Mouse (Mus musculus): ENCODE data around the gene Gm14410.
"Not testable (repeated sequence)": the region's sequence is repeated elsewhere in the genome, so short reads cannot be mapped to it uniquely, and the experiment has no call there.

Gene Gm14410

DNA sequence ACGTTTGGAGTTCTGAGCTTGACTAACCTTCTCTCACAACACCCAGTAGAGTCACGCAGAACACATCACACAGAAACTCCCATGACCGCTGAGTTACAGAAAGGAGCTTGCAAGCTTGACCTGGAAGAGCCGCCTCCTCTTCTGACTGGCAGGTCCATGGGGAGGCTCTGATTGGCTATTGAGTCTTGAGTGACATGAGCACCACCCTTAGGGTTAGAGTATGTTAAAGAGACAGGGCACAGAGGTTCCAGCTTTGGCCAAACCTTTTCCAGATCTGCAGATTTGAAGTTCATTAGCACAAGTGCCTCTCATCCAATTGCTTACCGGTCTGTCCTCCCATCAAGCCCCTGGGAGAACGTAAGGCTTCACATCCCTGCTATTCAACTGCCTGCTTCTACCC, at the start of gene Gm14410:
Gene Gm14410, minus strand, starts transcription at position 81 of the 400 bp plus-strand sequence.
- peak; percentile 90 for DNase-seq

DNA sequence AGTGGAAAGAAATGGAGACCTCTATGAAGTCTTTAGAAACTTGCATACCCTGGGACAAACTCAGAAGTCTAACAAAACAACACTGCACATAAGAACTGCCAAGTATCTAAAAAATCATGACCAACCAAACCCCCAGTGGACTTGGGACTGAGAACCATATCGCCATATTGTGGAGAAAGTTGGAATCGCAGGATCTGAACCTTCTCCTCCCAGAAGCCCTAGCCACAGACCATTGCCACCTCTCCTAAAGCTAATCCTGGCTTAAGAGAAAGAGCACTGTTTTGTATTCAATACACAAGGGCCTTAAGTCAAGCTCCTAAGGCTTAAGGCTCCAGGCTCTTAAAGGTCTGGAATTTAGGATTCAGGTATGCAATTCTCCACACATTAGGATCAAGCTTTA, 41.2 kb upstream of the Gm14410 start:
- not testable (repeated sequence) for DNase-seq

DNA sequence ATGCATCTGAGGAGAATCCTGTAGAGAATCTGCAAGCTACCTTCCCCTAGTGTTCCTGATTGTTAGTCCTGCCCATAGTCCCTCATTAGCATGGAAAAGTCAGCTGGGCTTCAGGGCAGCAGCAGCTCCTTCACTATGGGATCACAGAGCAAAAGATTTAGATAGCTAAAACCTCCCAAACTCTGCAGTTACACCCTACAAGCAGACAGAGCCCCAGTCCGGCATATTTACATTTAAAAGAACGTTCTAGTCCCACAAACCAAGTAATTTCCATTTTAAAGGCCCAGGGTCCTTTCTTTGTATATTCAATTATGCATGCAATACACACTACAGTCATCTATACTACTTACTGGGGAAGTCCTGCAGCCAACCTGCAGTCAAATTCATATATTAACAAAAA, 24.2 kb upstream of the Gm14410 start:
- not testable (repeated sequence) for DNase-seq

DNA sequence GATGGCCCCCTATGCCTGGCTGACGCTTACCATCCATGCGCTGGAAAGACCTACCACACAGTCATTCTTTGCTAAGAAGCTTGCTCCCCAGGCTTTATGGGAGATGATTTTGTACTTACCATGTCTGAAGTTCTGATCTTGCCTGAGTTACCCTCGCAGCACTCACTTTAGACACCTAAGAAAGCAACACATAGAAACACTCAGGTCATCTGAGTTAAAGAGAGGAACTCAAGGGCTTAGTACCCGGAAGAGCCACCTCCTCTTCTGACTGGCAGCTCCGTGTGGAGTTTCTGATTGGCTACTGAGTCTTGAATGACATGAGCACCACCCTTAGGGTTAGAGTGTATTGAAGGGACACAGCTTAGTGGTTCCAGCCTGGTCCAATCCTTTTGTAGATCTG, 33.5 kb downstream of the Gm14410 start:
- DNase-seq = not testable (repeated sequence)
